ENCODE assay signal across 8 mouse cellular contexts in the genomic region with DNA sequence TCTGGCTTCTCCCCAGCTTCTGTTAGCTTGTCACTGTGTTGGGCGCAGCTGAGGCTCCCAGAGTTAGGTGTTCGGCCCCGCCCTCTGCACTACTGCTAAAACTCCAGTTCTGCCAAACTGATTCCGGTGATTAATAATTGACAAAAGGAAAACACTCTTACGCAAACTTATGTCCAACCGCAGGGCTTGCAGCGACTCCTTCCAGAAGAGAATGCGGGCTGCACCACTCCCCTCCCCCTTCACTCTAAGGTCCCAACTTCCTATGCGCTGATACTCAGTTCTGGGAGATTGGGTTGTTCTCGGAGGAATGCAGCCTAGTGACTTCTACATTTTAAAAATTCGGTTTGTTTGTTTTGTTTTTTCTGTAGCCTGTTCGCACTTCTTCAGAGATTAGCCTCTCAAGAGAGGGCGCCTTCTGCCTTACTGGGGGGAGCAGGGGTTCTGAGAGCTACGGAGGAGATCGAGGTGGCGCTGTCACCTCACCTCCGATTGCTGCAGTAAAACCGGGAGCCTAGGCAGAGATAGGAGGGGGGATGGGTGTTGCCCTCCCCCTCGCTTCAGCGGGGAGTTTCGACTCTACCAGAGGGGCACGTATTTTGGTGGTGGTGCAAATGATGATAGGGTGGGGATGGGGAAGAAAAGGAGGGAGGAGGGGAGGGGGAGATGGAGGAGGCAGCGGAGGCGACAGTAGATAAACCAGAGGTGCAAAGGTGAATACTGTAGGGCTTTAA. TPM values are rescaled to one million over a fixed set of nuclear protein-coding genes. Genes with fewer than 3 reads are reported as not detected.
DNase-seq lines count a peak whose midpoint lies in the region; ATAC-seq and TF ChIP-seq lines count a peak whose summit lies in the region.

TSS of gene Sptssb (minus strand) at position 83 of the 731 bp plus-strand sequence.

- H3K36me3 ChIP-seq in hindbrain, embryonic 11.5 days (ENCODE audit: control insufficient read depth, insufficient read depth, low read length), result no peaks in the 10 kb centered on the region
- no peaks in the 10 kb centered on the region for H3K36me3 ChIP-seq in small intestine, adult 2 months (ENCODE audit: control insufficient read depth, insufficient read depth, low read length)

- no peak for TF ChIP-seq POLR2A in small intestine, adult 2 months (IDR thresholded peaks at IDR 0.05; ENCODE audit: low read depth, low read length)

- H3K27ac ChIP-seq in hindbrain, embryonic 11.5 days (ENCODE audit: low read depth, low read length), result no peak within 1 kb of the TSS
- H3K27ac ChIP-seq in small intestine, adult 2 months (ENCODE audit: insufficient read depth, low read depth, low read length), result peak within 1 kb of the TSS; percentile 57; the same call in 1 of the 2 replicates

- no peak for TF ChIP-seq CTCF in small intestine, adult 2 months (IDR thresholded peaks at IDR 0.05; ENCODE audit: extremely low read depth, insufficient read length, insufficient replicate concordance, low read depth, low read length)

- H3K9me3 ChIP-seq in hindbrain, embryonic 11.5 days (ENCODE audit: control insufficient read depth, low read length), result no peaks in the 10 kb centered on the region

- 2% methylated on average over 24 of the region's 24 CpGs for WGBS in hindbrain, embryonic 11.5 days
- WGBS in small intestine, adult 2 months, result 1% methylated on average over 24 of the region's 24 CpGs

- H3K4me2 ChIP-seq in hindbrain, embryonic 11.5 days (replicated peaks; ENCODE audit: low read depth, low read length), result peak within 1 kb of the TSS; percentile 93

- no peaks in the 10 kb centered on the region for H3K4me1 ChIP-seq in hindbrain, embryonic 11.5 days (replicated peaks; ENCODE audit: control insufficient read depth, insufficient read depth, low read length)
- H3K4me1 ChIP-seq in small intestine, adult 2 months (ENCODE audit: control insufficient read depth, insufficient read depth, insufficient read length, low read length), result peaks cover 6% of the 10 kb centered on the region

- peak within 1 kb of the TSS; percentile 23; the same call in 1 of the 2 replicates for H3K9ac ChIP-seq in hindbrain, embryonic 11.5 days (ENCODE audit: low read depth, low read length)

- ATAC-seq in hindbrain, embryonic 11.5 days (ENCODE audit: low FRiP score), result peak; percentile 48; the same call in 1 of the 2 replicates

- peak within 1 kb of the TSS; percentile 48 for H3K4me3 ChIP-seq in hindbrain, embryonic 11.5 days (ENCODE audit: low read depth, low read length)
- peak within 1 kb of the TSS; percentile 61 for H3K4me3 ChIP-seq in small intestine, adult 2 months (ENCODE audit: low read depth, low read length)

- H3K27me3 ChIP-seq in hindbrain, embryonic 11.5 days (ENCODE audit: control insufficient read depth, insufficient read depth, low read length), result no peaks in the 10 kb centered on the region; the same call in 1 of the 2 replicates
- H3K27me3 ChIP-seq in small intestine, adult 2 months (ENCODE audit: control insufficient read depth, insufficient read depth, low read length), result no peaks in the 10 kb centered on the region

- DNase-seq in adrenal gland, postnatal 14 days, result peak; percentile 7
- DNase-seq in adrenal gland, postnatal 25 days, result no peak
- peak; percentile 72 to 74 for DNase-seq in cerebellum, postnatal 36 days
- peak; percentile 60 for DNase-seq in hindbrain, embryonic 11.5 days (ENCODE audit: low spot score)
- peak; percentile 11 to 20 for DNase-seq in layer of hippocampus, postnatal 25 days (ENCODE audit: extremely low spot score in 1 of 2, low spot score in 1 of 2)
- peak; percentile 9 for DNase-seq in lung, postnatal 14 days
- no peak for DNase-seq in thymus, postnatal 10 days (ENCODE audit: low spot score in 2 of 2)

RNA-seq across cellular contexts. Expression of gene Sptssb, which starts in this region (rescaled TPM):
- total RNA-seq in adrenal gland, postnatal 14 days (2021), result not detected in 2 replicates
- not detected in 2 replicates for total RNA-seq in adrenal gland, postnatal 25 days (2021)
- polyA plus RNA-seq in hindbrain, embryonic 11.5 days (2014; fragmentation: Nextera tagmentation; extraction: Ambion mirVana), result 0.11 TPM in 1 of 2 replicates, not detected in the other
- 1 to 10 TPM; 1.3 to 2.0 TPM for total RNA-seq in layer of hippocampus, postnatal 25 days (2021)
- 1.1 and 69.2 TPM in 2 replicates for polyA plus RNA-seq in small intestine, adult 2 months (2012; rRNA removed)

Comparison
In these comparisons a context has a peak if more than half of its experiments do, and no peak if none do; other contexts are left out.
1. Peak in DNase-seq in adrenal gland, postnatal 14 days; RNA of the gene not detected or under 1 TPM.
2. Peak in DNase-seq, ATAC-seq, H3K4me3 ChIP-seq, H3K9ac ChIP-seq and H3K4me2 ChIP-seq in hindbrain, embryonic 11.5 days; RNA of the gene not detected or under 1 TPM.
3. DNase-seq: peak in cerebellum, postnatal 36 days (2 of 2), layer of hippocampus, postnatal 25 days (2 of 2) and lung, postnatal 14 days (single experiment); none in adrenal gland, postnatal 25 days (single experiment) and thymus, postnatal 10 days (0 of 2).